Mouse (Mus musculus): ENCODE measurements around the gene Sh3gl2.

Sh3gl2 gene

GRCm38 (mm10) chr4:85416466-85416865 lies 211.5 kb downstream of the Sh3gl2 start:
- no peak for DNase-seq (ENCODE audit: low read depth, low spot score)

GRCm38 (mm10) chr4:85420429-85420828 lies 215.5 kb downstream of the Sh3gl2 start:
- no peak for DNase-seq (ENCODE audit: low read depth, low spot score)

GRCm38 (mm10) chr4:85426211-85426610 lies 221.3 kb downstream of the Sh3gl2 start:
- no peak for DNase-seq (ENCODE audit: low read depth, low spot score)

- no peak for DNase-seq (ENCODE audit: low read depth, low spot score)
These were observed 227.9 kb downstream of the Sh3gl2 start for GRCm38 (mm10) chr4:85432786-85433185.

GRCm38 (mm10) chr4:85434734-85435133 lies 229.8 kb downstream of the Sh3gl2 start:
- no peak for DNase-seq (ENCODE audit: low read depth, low spot score)

- DNase-seq (ENCODE audit: low read depth, low spot score), result no peak
These were observed 233.9 kb downstream of the Sh3gl2 start for GRCm38 (mm10) chr4:85438813-85439212.

- DNase-seq (ENCODE audit: low read depth, low spot score), result no peak
These were observed 278.7 kb downstream of the Sh3gl2 start for GRCm38 (mm10) chr4:85483586-85483985.

- no peak for DNase-seq (ENCODE audit: low read depth, low spot score)
These were observed 281.5 kb downstream of the Sh3gl2 start for GRCm38 (mm10) chr4:85486316-85486946.

GRCm38 (mm10) chr4:85505718-85506117 lies 300.8 kb downstream of the Sh3gl2 start:
- DNase-seq (ENCODE audit: low read depth, low spot score), result no peak

GRCm38 (mm10) chr4:85506976-85507375 lies 302.1 kb downstream of the Sh3gl2 start:
- peak; percentile 45 for DNase-seq (ENCODE audit: low read depth, low spot score)

GRCm38 (mm10) chr4:85507491-85507890 lies 302.6 kb downstream of the Sh3gl2 start:
- DNase-seq (ENCODE audit: low read depth, low spot score), result peak; percentile 7

GRCm38 (mm10) chr4:85513288-85513687 lies 308.4 kb downstream of the Sh3gl2 start:
- DNase-seq (ENCODE audit: low read depth, low spot score), result no peak

- peak; percentile 19 for DNase-seq (ENCODE audit: low read depth, low spot score)
These were observed 308.9 kb downstream of the Sh3gl2 start, which contains the start of gene Adamtsl1 for GRCm38 (mm10) chr4:85513792-85514191. Gene Adamtsl1 (plus strand): TSS chr4:85514172.

GRCm38 (mm10) chr4:85514205-85514681 lies 309.3 kb downstream of the Sh3gl2 start:
- DNase-seq (ENCODE audit: low read depth, low spot score), result peak; percentile 77

GRCm38 (mm10) chr4:85526966-85527566 lies 322.1 kb downstream of the Sh3gl2 start:
- DNase-seq (ENCODE audit: low read depth, low spot score), result no peak

- DNase-seq (ENCODE audit: low read depth, low spot score), result no peak
These were observed 324.9 kb downstream of the Sh3gl2 start for GRCm38 (mm10) chr4:85529852-85530251.

- DNase-seq (ENCODE audit: low read depth, low spot score), result no peak
These were observed 334.8 kb downstream of the Sh3gl2 start for GRCm38 (mm10) chr4:85539677-85540076.

- DNase-seq (ENCODE audit: low read depth, low spot score), result no peak
These were observed 338.3 kb downstream of the Sh3gl2 start for GRCm38 (mm10) chr4:85543221-85543620.

- no peak for DNase-seq (ENCODE audit: low read depth, low spot score)
These were observed 349.8 kb downstream of the Sh3gl2 start for GRCm38 (mm10) chr4:85554696-85555095.

GRCm38 (mm10) chr4:85559753-85560152 lies 354.8 kb downstream of the Sh3gl2 start:
- DNase-seq (ENCODE audit: low read depth, low spot score), result no peak

- no peak for DNase-seq (ENCODE audit: low read depth, low spot score)
These were observed 380.5 kb downstream of the Sh3gl2 start for GRCm38 (mm10) chr4:85585426-85585825.

GRCm38 (mm10) chr4:85588928-85589327 lies 384.0 kb downstream of the Sh3gl2 start:
- no peak for DNase-seq (ENCODE audit: low read depth, low spot score)

- no peak for DNase-seq (ENCODE audit: low read depth, low spot score)
These were observed 386.1 kb downstream of the Sh3gl2 start for GRCm38 (mm10) chr4:85591037-85591436.
